Mouse (Mus musculus) bone marrow macrophage, adult 2 months (primary cell): ENCODE measurements at regions not wholly inside any gene's neighbourhood (a gene's known extent, or its start where the extent isn't known, plus 50 kb on each side); places are given as distances from the start of the nearest gene placed in this dataset.

Experiments
- H3K27ac ChIP-seq: 2 replicates; pipeline ENCODE4 v1.5.1; 2012; ENCODE audit warnings: low read depth, low read length; ENCODE audit not compliant: insufficient read depth
- H3K4me1 ChIP-seq: 2 replicates; pipeline ENCODE4 v1.6.1; 2012; ENCODE audit warnings: low read length; ENCODE audit not compliant: control insufficient read depth, insufficient read depth
- H3K4me3 ChIP-seq: 2 replicates; pipeline ENCODE4 v1.5.1; 2012; ENCODE audit warnings: mild to moderate bottlenecking, low read length, moderate library complexity; ENCODE audit not compliant: insufficient read depth
- CTCF ChIP-seq: IDR thresholded peaks from 2 replicates; pipeline ENCODE4 v1.5.1; 2012; ENCODE audit warnings: low read depth, mild to moderate bottlenecking, low read length, moderate library complexity
- POLR2A ChIP-seq: IDR thresholded peaks from 2 replicates; pipeline ENCODE4 v1.6.1; 2012; ENCODE audit warnings: mild to moderate bottlenecking, low read depth, low read length, borderline replicate concordance

GRCm38 (mm10) chr7:136070881-136071280 lies 354.7 kb upstream of the Mki67 start:
- Histone ChIP-seq H3K4me3 (no peak overlapping the region), H3K4me1 (peaks cover 16% of the 10 kb centered on the region), H3K27ac (no peak overlapping the region)
- TF ChIP-seq CTCF (no peak), POLR2A (no peak)

- TF ChIP-seq CTCF = no peak
- no peak for TF ChIP-seq POLR2A
- Histone ChIP-seq H3K4me3 (no peak overlapping the region), H3K27ac (no peak overlapping the region), H3K4me1 (peaks cover 11% of the 10 kb centered on the region)
Observed at GRCm38 (mm10) chr7:136071331-136071730, 355.2 kb upstream of the Mki67 start.

- Histone ChIP-seq H3K27ac (no peak overlapping the region), H3K4me1 (peaks cover 4% of the 10 kb centered on the region; the same call in 1 of the 2 replicates), H3K4me3 (no peak overlapping the region)
- TF ChIP-seq POLR2A (no peak), CTCF (no peak)
Observed at GRCm38 (mm10) chr7:136073265-136073799, 357.2 kb upstream of the Mki67 start.

- TF ChIP-seq CTCF (no peak), POLR2A (no peak)
- Histone ChIP-seq H3K4me3 (no peak overlapping the region), H3K4me1 (peaks cover 4% of the 10 kb centered on the region; the same call in 1 of the 2 replicates), H3K27ac (no peak overlapping the region)
Observed at GRCm38 (mm10) chr7:136074043-136074442, 357.9 kb upstream of the Mki67 start.

- H3K27ac ChIP-seq = no peak overlapping the region
Observed at GRCm38 (mm10) chr7:136081534-136082252, 365.5 kb upstream of the Mki67 start.

GRCm38 (mm10) chr7:136082253-136082867 lies 366.2 kb upstream of the Mki67 start:
- Histone ChIP-seq H3K4me1 (no peaks in the 10 kb centered on the region), H3K27ac (no peak overlapping the region), H3K4me3 (no peak overlapping the region)
- TF ChIP-seq POLR2A (no peak), CTCF (no peak)

More at GRCm38 (mm10) chr7:136081534-136082252, 365.5 kb upstream of the Mki67 start:
- no peak for TF ChIP-seq CTCF
- no peak for TF ChIP-seq POLR2A
- Histone ChIP-seq H3K4me3 (no peak overlapping the region), H3K4me1 (no peaks in the 10 kb centered on the region)

GRCm38 (mm10) chr7:136083005-136083404 lies 366.8 kb upstream of the Mki67 start:
- H3K4me3 ChIP-seq = no peak overlapping the region
- no peak overlapping the region for H3K27ac ChIP-seq
- no peak for TF ChIP-seq CTCF
- TF ChIP-seq POLR2A = no peak
- no peaks in the 10 kb centered on the region for H3K4me1 ChIP-seq

GRCm38 (mm10) chr7:136083571-136084342 lies 367.6 kb upstream of the Mki67 start:
- no peak for TF ChIP-seq CTCF
- TF ChIP-seq POLR2A = no peak
- Histone ChIP-seq H3K4me3 (no peak overlapping the region), H3K4me1 (no peaks in the 10 kb centered on the region), H3K27ac (no peak overlapping the region)

- Histone ChIP-seq H3K27ac (no peak overlapping the region), H3K4me1 (no peaks in the 10 kb centered on the region), H3K4me3 (no peak overlapping the region)
- TF ChIP-seq POLR2A (no peak), CTCF (no peak)
Observed at GRCm38 (mm10) chr7:136088785-136089184, 372.6 kb upstream of the Mki67 start.
